Mouse (Mus musculus) lung, postnatal 0 days (tissue): Measurements from ENCODE around the gene Cd80. TPM values are rescaled to one million over a fixed set of nuclear protein-coding genes. Genes with fewer than 3 reads are reported as not detected.

Experiments
- ATAC-seq: fragments of 200-750 bp; cut with Nextera tagmentation; 2 replicates; pipeline ENCODE4 v1.8.0; 2017; ENCODE audit warnings: moderate library complexity
- DNase-seq: peaks from one replicate; pipeline ENCODE4 v3.0.0-alpha.2; 2016; ENCODE audit warnings: low spot score
- H3K27ac ChIP-seq: fragments of 300-500 bp; sonication (generic); 2 replicates; pipeline ENCODE4 v1.5.1; 2014; ENCODE audit warnings: antibody characterized with exemption, mild to moderate bottlenecking, low read length, mixed read lengths
- H3K27me3 ChIP-seq: fragments of 300-500 bp; sonication (generic); replicated peaks from 2 replicates; pipeline ENCODE4 v1.6.1; 2014; ENCODE audit warnings: low read length, mixed read lengths; ENCODE audit not compliant: insufficient read depth
- H3K36me3 ChIP-seq: fragments of 300-500 bp; sonication (generic); 2 replicates; pipeline ENCODE4 v1.6.1; 2014; ENCODE audit warnings: low read length, mixed read lengths; ENCODE audit not compliant: insufficient read depth
- H3K4me1 ChIP-seq: fragments of 300-500 bp; sonication (generic); 2 replicates; pipeline ENCODE4 v1.6.1; 2014; ENCODE audit warnings: antibody characterized with exemption, low read depth, low read length, mixed read lengths; ENCODE audit not compliant: insufficient read depth
- H3K4me2 ChIP-seq: fragments of 300-500 bp; sonication (generic); replicated peaks from 2 replicates; pipeline ENCODE4 v1.6.1; 2014; ENCODE audit warnings: low read depth, mild to moderate bottlenecking, low read length, moderate library complexity, mixed read lengths
- H3K4me3 ChIP-seq: fragments of 300-500 bp; sonication (generic); 2 replicates; pipeline ENCODE4 v1.5.1; 2014; ENCODE audit warnings: low read depth, low read length
- H3K9ac ChIP-seq: fragments of 300-500 bp; sonication (generic); replicated peaks from 2 replicates; pipeline ENCODE4 v1.6.1; 2014; ENCODE audit warnings: low read depth, mild to moderate bottlenecking
- H3K9me3 ChIP-seq: fragments of 300-500 bp; sonication (generic); 2 replicates; pipeline ENCODE4 v1.6.1; 2016; ENCODE audit warnings: low read length, mixed read lengths
- CTCF ChIP-seq: IDR thresholded peaks from 2 replicates; pipeline ENCODE4 v1.5.1; 2016; ENCODE audit warnings: antibody characterized with exemption, mild to moderate bottlenecking
- EP300 ChIP-seq: IDR thresholded peaks from 2 replicates; pipeline ENCODE4 v1.6.1; 2016; ENCODE audit warnings: antibody characterized with exemption, mild to moderate bottlenecking, control low read depth
- WGBS: fragments of 180-500 bp; shearing (Covaris S2); extraction: QIAGEN DNeasy Blood & Tissue Kit; methylation state at CpG from one replicate; pipeline ENCODE4 v1.1.7; 2014; 5-methylcytosine and 5-hydroxymethylcytosine counted together
- polyA plus RNA-seq: library from polyadenylated mRNA; unstranded; fragments of >200 nt; fragmentation: Nextera tagmentation; extraction: Ambion mirVana; gene quantifications from 2 replicates; pipeline ENCODE4 v1.2.1, GENCODE M21; 2015

The Cd80 gene
- polyA plus RNA-seq, 1 experiment from 2014 or later: 0.14 TPM

DNA sequence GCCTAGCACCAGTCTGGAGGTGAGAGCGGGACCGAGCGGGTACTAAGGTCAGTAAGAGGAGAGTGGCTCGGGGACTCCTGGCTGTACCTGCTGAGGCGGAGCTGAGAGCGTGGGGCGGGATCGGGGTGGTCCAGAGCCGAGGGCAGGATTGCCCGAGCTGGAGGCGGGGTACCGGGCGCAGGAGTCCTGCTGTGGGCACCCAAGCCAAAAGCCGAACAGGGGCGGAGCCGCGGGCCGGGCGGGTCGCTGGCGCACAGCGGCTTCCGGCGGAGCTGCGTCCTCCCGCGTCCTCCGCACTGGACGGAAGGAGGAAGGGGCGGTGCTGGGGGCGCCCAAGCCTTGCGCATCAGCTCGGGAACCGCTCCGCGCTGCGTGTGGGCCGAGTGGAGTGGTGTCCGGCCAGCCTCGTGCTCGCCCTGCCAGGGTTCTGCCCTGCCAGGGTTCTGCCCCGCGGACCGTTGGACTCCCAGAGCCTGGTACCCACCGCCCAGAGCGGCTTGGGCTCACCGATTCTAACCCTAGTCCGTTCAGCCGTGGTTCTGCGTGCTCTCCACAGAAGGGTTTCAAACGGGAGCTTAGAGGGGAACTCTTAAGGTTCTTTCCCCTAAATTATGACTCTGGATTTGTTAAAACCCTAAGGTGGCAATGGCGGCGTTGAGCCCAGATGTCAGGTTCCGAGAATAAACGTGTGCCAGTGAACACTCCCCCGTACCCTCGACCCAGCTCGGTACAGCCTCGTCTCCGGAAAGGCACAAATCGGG is 2.7 kb upstream of the Cd80 start, which contains the start of gene Adprh:
TSS of gene Adprh (minus strand) at position 262 of the 761 bp plus-strand sequence.
- H3K36me3 ChIP-seq: no peaks in the 10 kb centered on the region; the same call in 1 of the 2 replicates
- H3K27me3 ChIP-seq: no peaks in the 10 kb centered on the region
- WGBS: under 1% methylated on average over 46 of the region's 61 CpGs
- H3K4me2 ChIP-seq: peak within 1 kb of the TSS; percentile 73
- TF ChIP-seq EP300 (no peak; the same call in 1 of the 2 replicates), CTCF (peak; percentile 21)
- DNase-seq (peak; percentile 97), ATAC-seq (peak; percentile 99)
- peak within 1 kb of the TSS; percentile 72 for H3K9ac ChIP-seq
- peak within 1 kb of the TSS; percentile 91 for H3K27ac ChIP-seq
- H3K9me3 ChIP-seq: no peaks in the 10 kb centered on the region
- H3K4me3 ChIP-seq: peak within 1 kb of the TSS; percentile 57
- peaks cover 4% of the 10 kb centered on the region; the same call in 1 of the 2 replicates for H3K4me1 ChIP-seq

- Histone ChIP-seq H3K9ac (peak overlapping the region; percentile 72), H3K27ac (peak overlapping the region; percentile 91), H3K27me3 (no peaks in the 10 kb centered on the region), H3K4me3 (peak overlapping the region; percentile 57), H3K4me2 (peak overlapping the region; percentile 73), H3K4me1 (peaks cover 4% of the 10 kb centered on the region; the same call in 1 of the 2 replicates), H3K36me3 (no peaks in the 10 kb centered on the region; the same call in 1 of the 2 replicates), H3K9me3 (no peaks in the 10 kb centered on the region)
- WGBS: 21% methylated on average over 3 of the region's 3 CpGs
- ATAC-seq: no peak
- no peak for DNase-seq
- no peak for TF ChIP-seq CTCF
- no peak for TF ChIP-seq EP300
These were observed 2.2 kb upstream of the Cd80 start for GRCm38 (mm10) chr16:38453203-38453553.

DNA sequence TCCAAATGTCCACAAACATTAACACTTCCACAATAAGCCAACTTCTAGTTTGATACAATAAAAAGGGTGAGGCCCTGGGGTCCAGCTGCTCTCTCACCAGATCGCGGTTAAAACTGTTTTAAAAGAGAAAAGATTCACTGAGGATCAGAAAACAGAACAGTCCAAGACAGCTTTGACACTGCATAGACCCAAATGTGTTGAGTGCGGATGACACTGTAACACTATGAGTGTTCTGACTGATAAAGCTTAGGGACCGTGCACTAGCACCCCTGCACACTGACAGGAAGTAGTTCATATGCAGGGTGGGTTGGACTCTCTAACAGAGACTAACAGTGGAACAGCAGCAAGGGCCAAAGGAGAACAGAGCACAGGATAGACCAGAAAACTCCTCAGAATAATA is 1.4 kb upstream of the Cd80 start:
- DNase-seq (no peak), ATAC-seq (no peak)
- H3K4me1 ChIP-seq: peaks cover 4% of the 10 kb centered on the region; the same call in 1 of the 2 replicates
- no peaks in the 10 kb centered on the region; the same call in 1 of the 2 replicates for H3K36me3 ChIP-seq
- TF ChIP-seq EP300 (no peak), CTCF (no peak)
- H3K9me3 ChIP-seq: no peaks in the 10 kb centered on the region
- WGBS: 89% methylated on average over 4 of the region's 4 CpGs
- H3K4me2 ChIP-seq: no peak overlapping the region
- no peaks in the 10 kb centered on the region for H3K27me3 ChIP-seq
- H3K27ac ChIP-seq: no peak overlapping the region
- no peak overlapping the region for H3K9ac ChIP-seq
- H3K4me3 ChIP-seq: no peak overlapping the region

DNA sequence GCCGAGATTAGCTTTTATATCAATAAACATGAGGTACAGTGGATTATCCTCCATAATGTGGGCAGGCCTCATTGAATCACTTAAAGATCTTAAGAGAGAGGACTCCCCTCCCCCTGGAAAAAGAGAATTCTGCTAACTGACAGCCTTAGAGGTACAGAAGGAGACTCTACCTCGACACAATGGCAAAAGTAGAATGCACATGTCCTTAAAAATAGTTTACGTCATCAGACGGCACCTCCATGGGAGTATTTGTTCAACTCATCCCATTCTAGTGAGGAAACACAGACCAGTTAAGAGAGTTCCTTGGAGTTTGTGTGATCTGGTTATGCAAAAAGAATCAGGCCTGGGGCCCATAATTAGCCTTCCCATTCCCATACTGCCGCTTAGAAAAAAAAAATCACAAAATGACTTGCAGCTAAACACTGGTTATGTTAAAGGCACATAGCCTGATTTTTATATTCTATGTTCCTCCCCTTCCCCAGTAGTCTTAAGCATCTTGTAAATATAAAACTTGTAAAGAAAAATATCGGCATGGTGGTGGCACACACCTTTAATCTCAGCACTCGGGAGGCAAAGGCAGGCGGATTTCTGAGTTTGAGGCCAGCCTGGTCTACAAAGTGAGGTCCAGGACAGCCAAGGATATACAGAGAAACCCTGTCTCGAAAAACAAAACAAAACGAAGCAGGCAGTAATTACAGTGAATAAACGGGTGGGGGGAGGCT is 667 bp upstream of the Cd80 start:
- no peak for DNase-seq
- Histone ChIP-seq H3K4me3 (no peak overlapping the region), H3K9me3 (no peaks in the 10 kb centered on the region), H3K36me3 (no peaks in the 10 kb centered on the region; the same call in 1 of the 2 replicates), H3K4me1 (peaks cover 4% of the 10 kb centered on the region; the same call in 1 of the 2 replicates), H3K27ac (no peak overlapping the region), H3K9ac (no peak overlapping the region), H3K27me3 (no peaks in the 10 kb centered on the region), H3K4me2 (no peak overlapping the region)
- TF ChIP-seq EP300 (no peak), CTCF (no peak)
- 77% methylated on average over 11 of the region's 11 CpGs for WGBS
- no peak for ATAC-seq

- Histone ChIP-seq H3K27me3 (no peaks in the 10 kb centered on the region), H3K4me3 (no peak overlapping the region), H3K4me1 (peaks cover 2% of the 10 kb centered on the region; the same call in 1 of the 2 replicates), H3K4me2 (no peak overlapping the region), H3K27ac (no peak overlapping the region), H3K9ac (no peak overlapping the region), H3K36me3 (no peaks in the 10 kb centered on the region), H3K9me3 (no peaks in the 10 kb centered on the region)
- WGBS: 49% methylated on average over 11 of the region's 11 CpGs
- TF ChIP-seq EP300 (no peak), CTCF (no peak)
- peak; percentile 37 for DNase-seq
- ATAC-seq: no peak
These were observed 1.6 kb downstream of the Cd80 start for GRCm38 (mm10) chr16:38456812-38457567.
